28 mouse cellular contexts compared by ENCODE assay signal in genomic region chr2:21294002-21294401, GRCm38 (mm10).
DNase-seq lines count a peak whose midpoint lies in the region; ATAC-seq and TF ChIP-seq lines count a peak whose summit lies in the region.
"Had no signal": no experiment of that assay in that cellular context is flagged by ENCODE, and none has a peak within 500 bp of the region (broad histone marks: within the 10 kb centered on the region; RNA-seq: fewer than 3 reads in every experiment).

No protein-coding gene starts in this region.

- POLR2A ChIA-PET in Patski (lab: Charles Lee), result no interaction called here

- H3K27me3 ChIP-seq in CH12.LX (replicated peaks), result no peaks in the 10 kb centered on the region
- H3K27me3 ChIP-seq in Patski, result no peaks in the 10 kb centered on the region
- H3K27me3 ChIP-seq: embryonic facial prominence, embryonic 13.5 days; forebrain, embryonic 12.5 days; forebrain, embryonic 15.5 days; heart, embryonic 12.5 days; heart, embryonic 15.5 days; hindbrain, embryonic 13.5 days had no signal

- no peak for TF ChIP-seq EP300 in CH12.LX (IDR thresholded peaks at IDR 0.05; ENCODE audit: low read length)

- CTCF ChIA-PET in Patski (lab: Charles Lee), result interaction anchor here (2.1 kb wide), 1 partner anchor 13 kb away, joined by 8 read pairs; no protein-coding TSS in a partner anchor

- no peak for TF ChIP-seq RAD21 in CH12.LX (IDR thresholded peaks at IDR 0.05; ENCODE audit: low read depth, low read length)

- H3K4me3 ChIP-seq in CH12.LX (replicated peaks in 1 of 3; ENCODE audit: low read depth in 2 of 3, low read length in 2 of 3, poor library complexity in 1 of 3), result no peak overlapping the region
- H3K4me3 ChIP-seq: embryonic facial prominence, embryonic 10.5 days; embryonic facial prominence, embryonic 13.5 days; erythroblast, embryonic 14.5 days; forebrain, embryonic 12.5 days; forebrain, embryonic 15.5 days; heart, embryonic 12.5 days; heart, embryonic 15.5 days; hindbrain, embryonic 10.5 days; hindbrain, embryonic 13.5 days had no signal

- H3K9ac ChIP-seq in CH12.LX (ENCODE audit: insufficient read depth, low read depth), result no peak overlapping the region
- H3K9ac ChIP-seq: embryonic facial prominence, embryonic 13.5 days; forebrain, embryonic 12.5 days; forebrain, embryonic 15.5 days; heart, embryonic 12.5 days; heart, embryonic 15.5 days; hindbrain, embryonic 13.5 days had no signal

- TF ChIP-seq POLR2A in CH12.LX (IDR thresholded peaks at IDR 0.05; ENCODE audit: low read depth, low read length), result no peak

- no peaks in the 10 kb centered on the region for H3K9me3 ChIP-seq in CH12.LX (replicated peaks; ENCODE audit: low read length)
- H3K9me3 ChIP-seq: embryonic facial prominence, embryonic 10.5 days; embryonic facial prominence, embryonic 13.5 days; forebrain, embryonic 12.5 days; forebrain, embryonic 15.5 days; G1E; heart, embryonic 12.5 days; heart, embryonic 15.5 days; hindbrain, embryonic 10.5 days; hindbrain, embryonic 13.5 days had no signal

- TF ChIP-seq CTCF in CH12.LX (conservative IDR thresholded peaks at IDR 0.05 in 1 of 2, IDR thresholded peaks at IDR 0.05 in 1 of 2; ENCODE audit: low read depth in 2 of 2, low read length in 2 of 2), result no peak
- no peak for TF ChIP-seq CTCF in Patski (IDR thresholded peaks at IDR 0.05)

- H3K79me2 ChIP-seq in CH12.LX (replicated peaks; ENCODE audit: control insufficient read depth, extremely low read depth, insufficient read depth, poor library complexity, severe bottlenecking), result no peaks in the 10 kb centered on the region

- in situ Hi-C loops in CH12.LX (cut with MboI; ENCODE audit: low pct_ligation_motif_present, low pct_unique_long_range_greater_than_20kb, low sequenced_read_pairs) (no loop called here), Patski (cut with MboI; ENCODE audit: low pct_unique_long_range_greater_than_20kb) (loop anchor here (10.0 to 25.0 kb wide), 2 partner anchors 391 to 1418 kb away; no protein-coding TSS in a partner anchor)

- dilution Hi-C loops in CH12.LX (cut with MboI; ENCODE audit: extremely low pct_ligation_motif_present, extremely low pct_unique_long_range_greater_than_20kb, low sequenced_read_pairs), result no loop called here

- DNase-seq in 3T3-L1 (ENCODE audit: low read depth, low spot score), result peak; percentile 49
- DNase-seq in CH12.LX (ENCODE audit: extremely low read depth), result no peak
- DNase-seq in Patski (ENCODE audit: low read depth, low spot score), result no peak
- DNase-seq in right cerebral cortex, adult 2 months (ENCODE audit: low spot score in 2 of 2), result no peak
- DNase-seq in thymus, postnatal 36 days, result no peak
- DNase-seq: adrenal gland, postnatal 14 days; cerebellum, adult 11-12 months; cerebellum, adult 8-10 months; cerebellum, postnatal 10 days; cerebellum, postnatal 36 days; embryo, embryonic 11 days; gastrocnemius, postnatal 25 days; heart, adult 18-20 months; heart, postnatal 10 days; heart, postnatal 36 days had no signal

- no peak overlapping the region for H3K27ac ChIP-seq in CH12.LX (ENCODE audit: insufficient read depth, low read depth)
- H3K27ac ChIP-seq: embryonic facial prominence, embryonic 10.5 days; embryonic facial prominence, embryonic 13.5 days; forebrain, embryonic 12.5 days; heart, embryonic 15.5 days; hindbrain, embryonic 10.5 days had no signal

- peak; percentile 26 for ATAC-seq in Patski
- ATAC-seq in inflammation-experienced regulatory T-cells, adult 6 months, result no peak
- ATAC-seq: forebrain, embryonic 15.5 days; hindbrain, postnatal 0 days; intestine, postnatal 0 days had no signal

- no peaks in the 10 kb centered on the region for H3K36me3 ChIP-seq in CH12.LX (replicated peaks in 1 of 2; ENCODE audit: control insufficient read depth in 1 of 2, insufficient read depth in 1 of 2, low read length in 1 of 2)
- H3K36me3 ChIP-seq: embryonic facial prominence, embryonic 10.5 days; embryonic facial prominence, embryonic 13.5 days; forebrain, embryonic 12.5 days; forebrain, embryonic 15.5 days; G1E; heart, embryonic 12.5 days; heart, embryonic 15.5 days; hindbrain, embryonic 10.5 days; hindbrain, embryonic 13.5 days had no signal

- no peaks in the 10 kb centered on the region for H3K4me1 ChIP-seq in CH12.LX (ENCODE audit: control insufficient read depth in 1 of 2, insufficient read depth in 2 of 2)
- H3K4me1 ChIP-seq: embryonic facial prominence, embryonic 13.5 days; heart, embryonic 12.5 days; heart, embryonic 15.5 days had no signal

- peak overlapping the region; percentile 41 for H3K4me2 ChIP-seq in CH12.LX (ENCODE audit: insufficient read depth, low read depth, poor library complexity, severe bottlenecking)
- H3K4me2 ChIP-seq: embryonic facial prominence, embryonic 13.5 days; forebrain, embryonic 12.5 days; forebrain, embryonic 15.5 days; heart, embryonic 12.5 days; heart, embryonic 15.5 days; hindbrain, embryonic 13.5 days had no signal

TF ChIP-seq in CH12.LX, 34 proteins besides CTCF, POLR2A, EP300 and RAD21:
- TF ChIP-seq UBTF (IDR thresholded peaks at IDR 0.05; ENCODE audit: low read depth, low read length) (no peak), ZKSCAN1 (IDR thresholded peaks at IDR 0.05; ENCODE audit: borderline replicate concordance, low read depth, low read length) (no peak), SMC3 (IDR thresholded peaks at IDR 0.05; ENCODE audit: low read depth, low read length) (no peak), USF2 (conservative IDR thresholded peaks at IDR 0.05; ENCODE audit: low read depth, low read length) (no peak), IRF4 (IDR thresholded peaks at IDR 0.05; ENCODE audit: low read depth, low read length) (no peak), TCF12 (IDR thresholded peaks at IDR 0.05; ENCODE audit: low read depth, low read length) (no peak), MAX (IDR thresholded peaks at IDR 0.05; ENCODE audit: low read length) (no peak), MAZ (IDR thresholded peaks at IDR 0.05; ENCODE audit: low read depth, low read length) (no peak), NELFE (IDR thresholded peaks at IDR 0.05; ENCODE audit: low read depth, low read length) (no peak), CHD2 (IDR thresholded peaks at IDR 0.05; ENCODE audit: low read length) (no peak), MXI1 (IDR thresholded peaks at IDR 0.05; ENCODE audit: low read depth, low read length) (no peak), USF1 (IDR thresholded peaks at IDR 0.05; ENCODE audit: low read depth, low read length) (no peak), HCFC1 (IDR thresholded peaks at IDR 0.05; ENCODE audit: low read depth, low read length) (no peak), POLR2AphosphoS2 (IDR thresholded peaks at IDR 0.05; ENCODE audit: low read depth, low read length) (no peak)
TF ChIP-seq in CH12.LX: peak in this region for 0.
